Mouse (Mus musculus): ENCODE measurements around the gene 4933427D14Rik. TPM values are rescaled to one million over a fixed set of nuclear protein-coding genes. Genes with fewer than 3 reads are reported as not detected.
"Not testable (repeated sequence)": the region's sequence is repeated elsewhere in the genome, so short reads cannot be mapped to it uniquely, and the experiment has no call there.

4933427D14Rik gene
- polyA plus RNA-seq, 1 experiment from 2014 or later: 6.9 TPM

- 81% methylated on average over 4 of the region's 4 CpGs for WGBS
- H3K9ac ChIP-seq (ENCODE audit: low read depth, low read length): no peak overlapping the region
- no peak overlapping the region for H3K4me3 ChIP-seq (ENCODE audit: low read depth, low read length)
- DNase-seq (ENCODE audit: low spot score) (no peak), ATAC-seq (replicated peaks; ENCODE audit: low FRiP score) (no peak)
- H3K4me1 ChIP-seq (replicated peaks; ENCODE audit: control insufficient read depth, insufficient read depth, low read length): no peaks in the 10 kb centered on the region
- no peak overlapping the region for H3K4me2 ChIP-seq
- H3K9me3 ChIP-seq (ENCODE audit: control insufficient read depth, low read length): no peaks in the 10 kb centered on the region
- no peak overlapping the region for H3K27ac ChIP-seq (ENCODE audit: low read depth, low read length)
- peaks cover 10% of the 10 kb centered on the region for H3K36me3 ChIP-seq (ENCODE audit: control insufficient read depth, insufficient read depth, low read length)
- H3K27me3 ChIP-seq (replicated peaks; ENCODE audit: control insufficient read depth, insufficient read depth, low read length): no peaks in the 10 kb centered on the region
These were observed 23.0 kb downstream of the 4933427D14Rik start for GRCm38 (mm10) chr11:72184252-72184651.

GRCm38 (mm10) chr11:72181136-72181535, 26.1 kb downstream of the 4933427D14Rik start:
- H3K27ac ChIP-seq (ENCODE audit: low read depth, low read length): no peak overlapping the region
- no peak for DNase-seq (ENCODE audit: low spot score)
- peaks cover 13% of the 10 kb centered on the region for H3K36me3 ChIP-seq (ENCODE audit: control insufficient read depth, insufficient read depth, low read length)
- H3K4me1 ChIP-seq (replicated peaks; ENCODE audit: control insufficient read depth, insufficient read depth, low read length): no peaks in the 10 kb centered on the region
- no peak overlapping the region for H3K4me3 ChIP-seq (ENCODE audit: low read depth, low read length)
- no peaks in the 10 kb centered on the region for H3K27me3 ChIP-seq (replicated peaks; ENCODE audit: control insufficient read depth, insufficient read depth, low read length)
- no peak overlapping the region for H3K4me2 ChIP-seq
- WGBS: 87% methylated on average over 4 of the region's 4 CpGs
- no peak for ATAC-seq (replicated peaks; ENCODE audit: low FRiP score)
- H3K9me3 ChIP-seq (ENCODE audit: control insufficient read depth, low read length): no peaks in the 10 kb centered on the region
- H3K9ac ChIP-seq (ENCODE audit: low read depth, low read length): no peak overlapping the region

GRCm38 (mm10) chr11:72180556-72180955, 26.7 kb downstream of the 4933427D14Rik start:
- Histone ChIP-seq H3K4me2 (no peak overlapping the region), H3K27ac (ENCODE audit: low read depth, low read length) (no peak overlapping the region), H3K9ac (ENCODE audit: low read depth, low read length) (no peak overlapping the region), H3K4me3 (ENCODE audit: low read depth, low read length) (no peak overlapping the region), H3K36me3 (ENCODE audit: control insufficient read depth, insufficient read depth, low read length) (peaks cover 13% of the 10 kb centered on the region), H3K27me3 (replicated peaks; ENCODE audit: control insufficient read depth, insufficient read depth, low read length) (no peaks in the 10 kb centered on the region), H3K9me3 (ENCODE audit: control insufficient read depth, low read length) (no peaks in the 10 kb centered on the region), H3K4me1 (replicated peaks; ENCODE audit: control insufficient read depth, insufficient read depth, low read length) (no peaks in the 10 kb centered on the region)
- DNase-seq (ENCODE audit: low spot score) (no peak), ATAC-seq (replicated peaks; ENCODE audit: low FRiP score) (no peak)
- WGBS: 88% methylated on average over 5 of the region's 5 CpGs

GRCm38 (mm10) chr11:72176553-72176952, 30.7 kb downstream of the 4933427D14Rik start:
- no peaks in the 10 kb centered on the region for H3K9me3 ChIP-seq (ENCODE audit: control insufficient read depth, low read length)
- H3K9ac ChIP-seq (ENCODE audit: low read depth, low read length): no peak overlapping the region
- H3K36me3 ChIP-seq (ENCODE audit: control insufficient read depth, insufficient read depth, low read length): peaks cover 18% of the 10 kb centered on the region
- no peaks in the 10 kb centered on the region for H3K4me1 ChIP-seq (replicated peaks; ENCODE audit: control insufficient read depth, insufficient read depth, low read length)
- no peak overlapping the region for H3K27ac ChIP-seq (ENCODE audit: low read depth, low read length)
- WGBS: 80% methylated on average over 3 of the region's 3 CpGs
- H3K4me3 ChIP-seq (ENCODE audit: low read depth, low read length): no peak overlapping the region
- DNase-seq (ENCODE audit: low spot score): no peak
- H3K27me3 ChIP-seq (replicated peaks; ENCODE audit: control insufficient read depth, insufficient read depth, low read length): no peaks in the 10 kb centered on the region
- H3K4me2 ChIP-seq: no peak overlapping the region
- no peak for ATAC-seq (replicated peaks; ENCODE audit: low FRiP score)

- no peak for DNase-seq (ENCODE audit: low spot score)
- Histone ChIP-seq H3K27ac (ENCODE audit: low read depth, low read length) (no peak overlapping the region), H3K4me2 (no peak overlapping the region), H3K9me3 (ENCODE audit: control insufficient read depth, low read length) (no peaks in the 10 kb centered on the region), H3K27me3 (replicated peaks; ENCODE audit: control insufficient read depth, insufficient read depth, low read length) (no peaks in the 10 kb centered on the region), H3K9ac (ENCODE audit: low read depth, low read length) (no peak overlapping the region), H3K4me1 (replicated peaks; ENCODE audit: control insufficient read depth, insufficient read depth, low read length) (no peaks in the 10 kb centered on the region), H3K36me3 (ENCODE audit: control insufficient read depth, insufficient read depth, low read length) (peaks cover 17% of the 10 kb centered on the region), H3K4me3 (ENCODE audit: low read depth, low read length) (no peak overlapping the region)
- no peak for ATAC-seq (replicated peaks; ENCODE audit: low FRiP score)
- WGBS: 90% methylated on average over 5 of the region's 5 CpGs
These were observed 31.3 kb downstream of the 4933427D14Rik start for GRCm38 (mm10) chr11:72175966-72176365.

GRCm38 (mm10) chr11:72174721-72175120, 32.5 kb downstream of the 4933427D14Rik start:
- H3K4me2 ChIP-seq: no peak overlapping the region
- no peak overlapping the region for H3K9ac ChIP-seq (ENCODE audit: low read depth, low read length)
- H3K4me3 ChIP-seq (ENCODE audit: low read depth, low read length): no peak overlapping the region
- DNase-seq (ENCODE audit: low spot score) (no peak), ATAC-seq (replicated peaks; ENCODE audit: low FRiP score) (no peak)
- no peak overlapping the region for H3K27ac ChIP-seq (ENCODE audit: low read depth, low read length)
- no peaks in the 10 kb centered on the region for H3K9me3 ChIP-seq (ENCODE audit: control insufficient read depth, low read length)
- H3K27me3 ChIP-seq (replicated peaks; ENCODE audit: control insufficient read depth, insufficient read depth, low read length): no peaks in the 10 kb centered on the region
- 96% methylated on average over 6 of the region's 6 CpGs for WGBS
- peaks cover 12% of the 10 kb centered on the region for H3K36me3 ChIP-seq (ENCODE audit: control insufficient read depth, insufficient read depth, low read length)
- no peaks in the 10 kb centered on the region for H3K4me1 ChIP-seq (replicated peaks; ENCODE audit: control insufficient read depth, insufficient read depth, low read length)

- no peaks in the 10 kb centered on the region for H3K9me3 ChIP-seq (ENCODE audit: control insufficient read depth, low read length)
- no peak overlapping the region for H3K9ac ChIP-seq (ENCODE audit: low read depth, low read length)
- no peak for DNase-seq (ENCODE audit: low spot score)
- 83% methylated on average over 5 of the region's 5 CpGs for WGBS
- H3K36me3 ChIP-seq (ENCODE audit: control insufficient read depth, insufficient read depth, low read length): peaks cover 8% of the 10 kb centered on the region; the same call in 1 of the 2 replicates
- H3K27ac ChIP-seq (ENCODE audit: low read depth, low read length): no peak overlapping the region
- H3K27me3 ChIP-seq (replicated peaks; ENCODE audit: control insufficient read depth, insufficient read depth, low read length): no peaks in the 10 kb centered on the region
- no peak overlapping the region for H3K4me2 ChIP-seq
- no peaks in the 10 kb centered on the region for H3K4me1 ChIP-seq (replicated peaks; ENCODE audit: control insufficient read depth, insufficient read depth, low read length)
- no peak overlapping the region for H3K4me3 ChIP-seq (ENCODE audit: low read depth, low read length)
- no peak for ATAC-seq (replicated peaks; ENCODE audit: low FRiP score)
These were observed 33.8 kb downstream of the 4933427D14Rik start for GRCm38 (mm10) chr11:72173506-72173905.

GRCm38 (mm10) chr11:72171906-72172305, 35.4 kb downstream of the 4933427D14Rik start:
- not testable (repeated sequence) for H3K9ac ChIP-seq (ENCODE audit: low read depth, low read length); H3K4me1 ChIP-seq (replicated peaks; ENCODE audit: control insufficient read depth, insufficient read depth, low read length); H3K36me3 ChIP-seq (ENCODE audit: control insufficient read depth, insufficient read depth, low read length); H3K9me3 ChIP-seq (ENCODE audit: control insufficient read depth, low read length); ATAC-seq (replicated peaks; ENCODE audit: low FRiP score); H3K27me3 ChIP-seq (replicated peaks; ENCODE audit: control insufficient read depth, insufficient read depth, low read length); H3K27ac ChIP-seq (ENCODE audit: low read depth, low read length); DNase-seq (ENCODE audit: low spot score); H3K4me2 ChIP-seq; H3K4me3 ChIP-seq (ENCODE audit: low read depth, low read length)
- WGBS: 81% methylated on average over 4 of the region's 4 CpGs

GRCm38 (mm10) chr11:72169871-72170270, 37.4 kb downstream of the 4933427D14Rik start:
- DNase-seq (ENCODE audit: low spot score): no peak
- Histone ChIP-seq H3K36me3 (ENCODE audit: control insufficient read depth, insufficient read depth, low read length) (peaks cover 11% of the 10 kb centered on the region; the same call in 1 of the 2 replicates), H3K4me2 (no peak overlapping the region), H3K9me3 (ENCODE audit: control insufficient read depth, low read length) (no peaks in the 10 kb centered on the region), H3K27me3 (replicated peaks; ENCODE audit: control insufficient read depth, insufficient read depth, low read length) (no peaks in the 10 kb centered on the region), H3K4me1 (replicated peaks; ENCODE audit: control insufficient read depth, insufficient read depth, low read length) (no peaks in the 10 kb centered on the region), H3K27ac (ENCODE audit: low read depth, low read length) (no peak overlapping the region), H3K9ac (ENCODE audit: low read depth, low read length) (no peak overlapping the region), H3K4me3 (ENCODE audit: low read depth, low read length) (no peak overlapping the region)
- WGBS: 69% methylated on average over 4 of the region's 4 CpGs
- 0 out of 2 replicates have a peak, but pooled peaks have one; percentile 20 for ATAC-seq (replicated peaks; ENCODE audit: low FRiP score)
